Mouse (Mus musculus): ENCODE measurements around the gene Ngb. TPM values are rescaled to one million over a fixed set of nuclear protein-coding genes. Genes with fewer than 3 reads are reported as not detected.
A peak's percentile ranks its signal among the peaks of the same experiment; 100 is the strongest.

The Ngb gene
- total RNA-seq (2021), result 1 to 10 TPM; 9.3 to 10.0 TPM

DNA sequence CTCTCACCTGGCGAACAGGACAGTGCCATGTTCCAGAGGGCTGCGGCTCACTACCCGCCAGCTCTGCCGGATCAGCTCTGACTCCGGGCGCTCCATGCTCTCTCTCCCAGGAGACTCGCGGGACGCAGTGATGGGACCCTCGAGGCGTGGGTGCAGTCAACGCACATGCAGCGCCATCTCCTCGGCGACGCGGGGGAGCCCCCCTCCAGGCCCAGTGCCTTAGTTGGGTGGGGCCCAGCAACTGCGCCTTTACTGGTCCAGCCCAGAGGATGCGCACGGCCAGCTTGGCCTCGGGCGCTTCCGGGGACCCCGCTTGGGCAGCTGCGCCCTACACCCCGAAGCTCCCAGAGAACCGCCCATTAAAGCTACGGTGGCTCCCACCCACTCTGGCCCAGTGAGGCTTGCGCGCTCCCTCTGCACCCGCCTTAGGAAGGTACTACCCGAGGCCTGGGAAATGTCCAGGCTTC, at the start of gene Ngb:
Gene Ngb, minus strand, starts transcription at position 375 of the 467 bp plus-strand sequence.
- intact Hi-C loops (cut with DNase I), result no loop called here
- peak in 1 of 2 experiments; percentile 47 for DNase-seq (ENCODE audit: extremely low spot score in 1 of 2, low spot score in 2 of 2)

DNA sequence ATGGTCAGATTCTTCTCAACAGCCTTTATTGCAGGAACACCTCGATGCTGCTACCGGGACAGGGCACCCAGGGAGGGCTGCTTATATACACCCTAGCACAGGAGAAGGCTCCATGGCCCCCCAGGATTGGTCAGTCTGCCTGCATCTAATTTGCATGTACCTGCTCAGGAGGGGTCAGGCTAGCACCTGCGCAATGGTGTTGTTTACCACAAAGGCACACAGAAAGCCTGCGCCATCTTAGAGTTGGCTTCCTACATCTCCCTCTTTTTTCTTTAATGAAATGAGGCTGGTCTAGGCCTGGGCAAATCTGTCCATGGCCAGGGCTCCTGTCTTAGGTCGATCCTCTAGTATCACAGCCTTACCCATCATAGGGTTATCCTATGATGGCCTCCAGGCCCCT, 47.1 kb upstream of the Ngb start:
- intact Hi-C loops (cut with DNase I), result no loop called here
- no peak for DNase-seq (ENCODE audit: extremely low spot score in 1 of 2, low spot score in 2 of 2)

DNA sequence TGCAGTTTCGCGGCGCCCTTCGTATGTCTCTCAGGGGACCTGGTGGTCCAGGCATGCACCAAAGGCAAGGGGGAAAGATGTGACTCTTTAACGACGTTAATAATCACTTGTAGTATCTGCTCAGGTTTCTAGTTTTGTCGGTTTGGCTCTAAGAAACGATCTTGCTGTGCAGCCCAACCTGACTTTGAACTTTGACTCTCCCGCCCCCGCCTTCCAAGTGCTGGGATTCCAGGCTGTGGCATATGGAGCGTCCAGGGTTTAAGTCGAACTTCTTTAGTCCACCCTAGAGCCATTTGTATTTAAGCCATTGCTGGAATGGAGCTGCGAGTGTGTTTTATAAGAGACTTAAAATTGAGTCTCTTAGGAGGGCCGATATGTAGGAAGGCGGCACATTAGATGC, 45.8 kb upstream of the Ngb start:
- DNase-seq (ENCODE audit: extremely low spot score in 1 of 2, low spot score in 2 of 2), result peak in 1 of 2 experiments; percentile 18
- intact Hi-C loops (cut with DNase I), result no loop called here

DNA sequence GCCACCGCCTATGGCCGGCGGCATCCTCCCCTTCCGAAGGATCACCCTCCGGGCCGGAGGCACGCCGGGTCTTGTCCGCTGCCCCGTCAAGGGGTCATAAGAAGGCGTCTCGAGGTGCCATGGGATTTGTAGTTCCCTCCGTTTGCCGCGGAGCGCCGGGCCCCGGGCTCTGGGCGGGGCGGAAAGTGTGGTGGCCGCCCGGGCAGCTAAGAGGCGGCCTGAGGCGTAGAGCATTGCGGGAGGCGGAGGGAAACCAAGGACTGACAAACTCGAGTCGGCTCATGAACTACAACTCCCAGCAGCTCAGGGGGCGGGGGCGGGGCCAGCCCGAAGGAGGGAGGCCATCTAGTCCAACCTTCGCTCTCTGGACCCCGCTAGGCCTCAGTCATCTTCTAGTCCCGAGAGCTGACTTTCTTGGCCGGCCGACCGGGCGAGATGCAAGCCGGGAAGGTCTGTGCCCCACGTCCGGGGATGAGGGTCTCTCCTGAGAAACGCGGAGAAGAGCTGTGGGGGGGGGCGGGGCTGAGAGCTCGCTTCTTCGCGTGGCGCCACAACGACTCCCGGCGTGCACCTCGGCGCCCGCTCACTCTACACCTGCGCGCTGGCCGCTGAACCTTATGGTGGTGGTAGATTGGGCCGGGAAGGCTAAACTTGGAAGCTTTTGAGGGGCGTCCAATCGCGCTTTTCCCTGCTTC, 45.2 kb upstream of the Ngb start, which contains the start of gene Pomt2:
Gene Pomt2, minus strand, starts transcription at position 574 of the 695 bp plus-strand sequence.
- peak; percentile 91 to 96 for DNase-seq (ENCODE audit: extremely low spot score in 1 of 2, low spot score in 2 of 2)
- intact Hi-C loops (cut with DNase I), result no loop called here

DNA sequence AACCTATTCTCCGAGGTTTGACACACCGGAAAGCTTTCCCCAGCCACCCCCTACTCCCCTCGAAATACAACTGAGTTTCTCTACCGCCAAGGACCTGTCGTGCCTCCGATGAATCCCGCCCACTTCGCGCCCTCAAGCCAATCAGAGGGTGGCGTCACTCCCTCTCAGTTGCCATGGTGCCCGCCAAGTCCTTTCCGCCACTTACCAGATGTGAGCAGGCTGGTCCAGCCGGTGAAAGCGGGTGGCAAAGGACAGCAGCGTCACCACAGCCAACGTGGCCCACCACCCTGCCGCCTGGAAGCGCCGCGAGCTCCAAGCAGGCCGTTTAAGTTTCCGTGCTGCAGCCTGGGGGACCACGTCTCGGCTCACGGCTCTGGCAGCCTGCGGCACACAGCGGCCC, 44.6 kb upstream of the Ngb start, which contains the start of gene Gstz1:
Gene Gstz1, plus strand, starts transcription at position 200 of the 400 bp plus-strand sequence.
- DNase-seq (ENCODE audit: extremely low spot score in 1 of 2, low spot score in 2 of 2), result peak; percentile 88 to 93
- intact Hi-C loops (cut with DNase I), result no loop called here

DNA sequence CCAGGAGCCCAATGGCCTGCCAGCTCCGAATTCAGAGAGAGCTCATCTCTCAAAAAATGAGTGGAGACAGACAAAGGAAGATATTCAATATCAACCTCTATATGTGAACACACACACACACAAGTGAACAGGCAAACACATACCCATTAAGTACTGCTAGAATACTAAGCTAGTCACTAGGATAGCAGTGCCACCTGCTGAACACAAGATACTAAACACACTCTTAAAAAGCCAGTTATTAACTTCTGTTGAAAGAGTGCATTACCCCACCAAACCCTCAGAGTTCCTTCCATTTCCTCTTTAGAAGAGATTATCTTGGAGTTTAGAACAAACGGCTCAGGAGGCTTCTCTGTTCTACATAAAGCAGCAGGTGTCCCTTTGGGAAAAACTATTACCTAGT, 39.8 kb upstream of the Ngb start:
- DNase-seq (ENCODE audit: extremely low spot score in 1 of 2, low spot score in 2 of 2), result no peak
- intact Hi-C loops (cut with DNase I), result no loop called here

DNA sequence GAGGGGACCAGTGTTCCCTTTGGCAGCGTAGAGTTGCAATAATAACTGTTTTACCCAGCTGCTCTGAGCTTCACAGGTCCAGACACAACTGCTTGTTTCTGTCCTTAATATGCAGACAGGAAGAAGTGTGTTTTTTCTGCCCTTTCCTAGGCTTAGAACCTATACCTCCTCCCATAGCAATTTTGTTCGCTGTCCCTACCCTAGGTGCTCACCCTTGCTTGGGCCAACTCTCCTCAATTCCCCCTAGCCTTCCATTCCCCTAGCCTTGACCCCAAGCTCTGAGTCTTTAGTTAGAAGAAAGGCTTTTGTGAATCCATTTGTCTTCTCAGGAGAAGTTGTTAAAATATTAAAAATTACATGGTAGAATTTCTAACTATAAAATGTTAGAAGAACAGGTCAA, 36.4 kb upstream of the Ngb start:
- intact Hi-C loops (cut with DNase I), result no loop called here
- DNase-seq (ENCODE audit: extremely low spot score in 1 of 2, low spot score in 2 of 2), result no peak

DNA sequence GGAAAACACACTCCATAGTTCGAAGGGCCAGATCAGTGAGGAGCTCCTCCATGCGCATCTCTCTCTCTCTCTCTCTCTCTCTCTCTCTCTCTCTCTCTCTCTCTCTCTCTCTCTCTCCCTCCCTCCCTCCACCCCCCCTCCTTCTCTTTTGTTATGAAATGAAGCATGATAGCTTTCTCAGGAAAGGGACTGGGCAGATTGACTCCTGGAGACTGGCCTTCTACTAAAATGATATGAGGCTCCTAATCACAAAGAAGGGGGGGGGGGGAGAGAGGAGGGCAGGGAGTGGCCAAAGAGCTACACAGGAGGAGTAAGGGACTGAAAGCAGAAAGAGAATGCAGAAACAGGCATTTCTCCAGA, 36.0 kb upstream of the Ngb start:
- intact Hi-C loops (cut with DNase I), result no loop called here

DNA sequence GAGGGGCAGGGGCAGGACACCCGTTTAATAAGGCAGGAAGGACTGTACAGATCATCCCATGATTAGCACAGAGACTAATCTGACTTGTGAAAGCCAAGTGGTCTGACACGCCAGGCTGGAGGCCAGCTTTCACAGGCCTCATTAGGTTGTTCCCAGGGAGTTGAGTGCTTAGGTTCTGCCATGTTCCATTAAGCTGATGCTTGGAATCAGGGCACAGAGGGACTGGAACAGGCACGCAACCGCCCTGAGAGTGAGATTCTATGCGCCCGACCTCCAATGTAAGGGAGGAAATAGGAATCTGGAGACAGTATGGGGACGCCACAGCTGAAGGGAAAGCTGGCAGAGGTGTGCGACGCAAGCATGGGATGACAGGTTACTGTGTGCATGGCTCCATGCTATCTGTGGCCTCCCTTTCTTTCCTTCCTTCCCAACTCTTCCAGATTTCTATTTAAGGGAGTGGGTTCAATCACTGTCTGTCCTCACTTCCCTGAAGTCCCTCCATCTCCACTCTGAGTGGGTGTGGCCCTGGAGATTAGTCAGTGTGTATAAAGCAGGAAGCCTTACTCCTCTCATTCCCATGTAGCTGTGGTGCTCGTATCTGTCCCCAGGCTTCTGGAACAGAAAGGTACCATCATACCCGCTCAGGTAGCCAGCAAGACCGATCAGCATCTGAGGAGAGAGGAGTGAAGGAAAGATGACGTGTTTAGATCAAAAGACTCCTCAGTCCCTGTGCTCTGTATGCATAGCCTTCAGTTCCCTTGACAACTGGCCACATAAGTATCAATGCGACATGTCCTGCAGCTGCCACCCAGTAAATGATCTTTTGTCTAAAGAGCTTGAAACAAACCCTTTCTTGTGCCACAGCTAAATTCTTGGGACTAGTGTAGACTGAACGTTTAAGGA, 35.4 kb upstream of the Ngb start:
- intact Hi-C loops (cut with DNase I), result no loop called here

More for the DNA sequence above, 36.0 kb upstream of the Ngb start:
- no peak for DNase-seq (ENCODE audit: extremely low spot score in 1 of 2, low spot score in 2 of 2)

DNA sequence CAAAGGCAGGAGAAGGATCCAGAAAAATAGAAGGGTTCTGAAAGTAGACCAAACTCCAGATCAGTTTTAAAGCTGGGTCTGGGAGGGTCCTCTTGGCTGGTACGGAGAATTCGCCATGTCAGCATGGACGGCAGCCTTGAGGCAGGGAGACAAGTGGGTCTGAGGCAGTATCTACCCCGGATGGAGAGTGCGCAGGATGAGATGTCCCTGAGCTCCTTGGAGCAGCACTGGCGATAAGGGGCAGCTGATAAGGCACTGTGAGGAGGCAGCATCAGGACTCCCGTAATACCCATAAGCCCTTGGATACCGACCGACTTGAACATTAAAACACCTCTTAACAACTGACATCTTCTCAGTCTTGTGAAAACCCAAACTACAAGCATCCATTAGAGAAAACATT, 30.4 kb upstream of the Ngb start:
- no peak for DNase-seq (ENCODE audit: extremely low spot score in 1 of 2, low spot score in 2 of 2)
- intact Hi-C loops (cut with DNase I), result loop anchor here (5.0 kb wide), 1 partner anchor 115 kb away; no protein-coding TSS in a partner anchor

More for the DNA sequence above, 35.4 kb upstream of the Ngb start:
- no peak for DNase-seq (ENCODE audit: extremely low spot score in 1 of 2, low spot score in 2 of 2)

DNA sequence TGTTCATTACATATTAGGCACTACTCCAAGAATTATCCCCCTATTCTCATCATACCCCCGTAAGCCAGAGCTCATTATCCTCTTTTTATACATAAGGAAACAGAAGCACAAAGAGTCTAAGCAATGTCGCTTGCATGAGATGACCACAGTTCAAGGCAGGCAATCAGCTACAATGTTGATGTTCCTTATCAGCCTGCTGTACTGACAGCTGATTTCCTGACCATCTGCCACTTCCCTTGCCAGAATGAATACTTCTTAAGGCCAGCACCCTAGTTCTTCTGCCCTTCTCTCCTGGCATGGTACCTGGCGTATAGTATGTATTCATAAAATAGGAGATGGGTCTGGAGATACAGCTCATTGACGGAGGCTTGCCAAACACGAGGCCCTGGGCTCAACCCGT, 29.9 kb upstream of the Ngb start:
- DNase-seq (ENCODE audit: extremely low spot score in 1 of 2, low spot score in 2 of 2), result no peak
- intact Hi-C loops (cut with DNase I), result loop anchor here (5.0 kb wide), 1 partner anchor 115 kb away; no protein-coding TSS in a partner anchor

DNA sequence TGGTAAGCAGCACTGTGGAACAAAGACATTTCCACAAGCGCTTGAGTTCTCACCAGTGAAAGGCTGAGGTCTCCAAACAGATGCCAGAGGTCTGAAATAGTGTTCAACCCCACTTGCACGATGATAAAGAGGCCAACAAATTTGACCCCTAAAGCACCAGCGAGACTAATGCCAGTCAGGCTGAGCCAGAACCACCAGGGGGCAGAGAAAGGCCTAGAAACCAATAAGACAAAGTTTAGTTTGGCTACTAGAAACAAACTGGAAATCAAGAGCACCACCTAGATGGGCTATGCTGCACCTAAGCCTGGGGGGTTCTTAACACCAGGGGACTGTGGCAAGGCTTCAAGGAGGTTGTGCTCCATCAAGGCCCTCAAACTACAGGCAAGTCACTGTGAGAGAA, 29.3 kb upstream of the Ngb start:
- intact Hi-C loops (cut with DNase I), result loop anchor here (5.0 kb wide), 1 partner anchor 116 kb away; no protein-coding TSS in a partner anchor
- DNase-seq (ENCODE audit: extremely low spot score in 1 of 2, low spot score in 2 of 2), result no peak

DNA sequence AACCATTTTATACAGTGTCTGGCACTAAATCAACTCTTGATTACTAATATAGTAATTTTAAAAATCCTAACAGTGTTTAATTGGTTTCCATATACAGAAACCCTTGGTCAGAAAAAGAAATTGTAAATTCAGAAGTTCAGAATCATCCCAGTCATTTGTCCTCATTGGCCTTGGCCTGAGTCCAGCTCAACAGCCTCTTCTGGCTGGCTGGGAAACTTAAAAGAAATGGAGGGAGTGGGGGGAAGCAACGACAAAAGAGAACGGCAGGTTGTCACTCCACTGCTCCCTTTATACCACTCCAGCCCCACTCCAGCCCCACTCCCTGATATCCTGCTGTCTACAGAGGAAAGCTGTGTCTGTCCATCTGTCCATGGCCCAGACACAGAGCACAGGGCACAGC, 28.8 kb upstream of the Ngb start:
- intact Hi-C loops (cut with DNase I), result loop anchor here (5.0 kb wide), 1 partner anchor 116 kb away; no protein-coding TSS in a partner anchor
- peak in 1 of 2 experiments; percentile 31 for DNase-seq (ENCODE audit: extremely low spot score in 1 of 2, low spot score in 2 of 2)

DNA sequence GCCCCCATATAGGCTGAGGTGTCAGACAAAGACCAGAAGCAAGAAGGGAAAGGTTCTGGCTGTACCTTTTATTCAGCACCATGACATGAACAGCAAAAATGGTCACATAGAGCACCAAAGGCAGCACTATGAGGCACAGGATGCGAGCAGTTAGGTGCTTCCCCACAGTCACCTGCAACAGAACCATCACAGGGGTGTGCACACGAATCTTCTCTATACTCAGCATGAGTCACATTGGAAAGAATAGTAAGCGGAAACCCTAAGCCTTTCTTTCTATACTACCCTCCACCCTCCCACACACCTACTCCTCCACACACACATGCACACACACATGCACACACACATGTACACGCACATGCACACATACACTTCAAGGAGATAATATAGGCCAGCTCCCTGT, 27.9 kb upstream of the Ngb start:
- no peak for DNase-seq (ENCODE audit: extremely low spot score in 1 of 2, low spot score in 2 of 2)
- intact Hi-C loops (cut with DNase I), result loop anchor here (5.0 kb wide), 1 partner anchor 117 kb away; no protein-coding TSS in a partner anchor

DNA sequence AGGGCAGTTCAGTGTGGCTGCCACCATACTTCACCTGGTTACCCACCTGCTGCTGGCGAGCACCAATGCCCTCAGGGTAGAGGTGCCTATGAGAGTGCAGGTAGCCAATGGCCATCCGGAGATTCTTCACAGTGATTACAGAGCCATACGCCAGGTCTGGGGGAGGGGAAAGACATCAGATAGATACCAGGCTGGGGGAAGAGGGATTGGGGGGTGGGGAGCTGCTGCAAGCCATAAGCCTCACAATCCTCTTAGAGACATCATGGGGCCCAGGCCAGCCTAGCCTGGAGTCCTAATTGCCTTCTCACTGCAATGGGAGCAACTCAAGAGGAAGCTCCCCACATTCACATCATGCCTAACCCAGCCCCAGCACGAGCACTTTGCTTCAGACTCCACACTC, 24.9 kb upstream of the Ngb start:
- intact Hi-C loops (cut with DNase I), result no loop called here
- DNase-seq (ENCODE audit: extremely low spot score in 1 of 2, low spot score in 2 of 2), result no peak

DNA sequence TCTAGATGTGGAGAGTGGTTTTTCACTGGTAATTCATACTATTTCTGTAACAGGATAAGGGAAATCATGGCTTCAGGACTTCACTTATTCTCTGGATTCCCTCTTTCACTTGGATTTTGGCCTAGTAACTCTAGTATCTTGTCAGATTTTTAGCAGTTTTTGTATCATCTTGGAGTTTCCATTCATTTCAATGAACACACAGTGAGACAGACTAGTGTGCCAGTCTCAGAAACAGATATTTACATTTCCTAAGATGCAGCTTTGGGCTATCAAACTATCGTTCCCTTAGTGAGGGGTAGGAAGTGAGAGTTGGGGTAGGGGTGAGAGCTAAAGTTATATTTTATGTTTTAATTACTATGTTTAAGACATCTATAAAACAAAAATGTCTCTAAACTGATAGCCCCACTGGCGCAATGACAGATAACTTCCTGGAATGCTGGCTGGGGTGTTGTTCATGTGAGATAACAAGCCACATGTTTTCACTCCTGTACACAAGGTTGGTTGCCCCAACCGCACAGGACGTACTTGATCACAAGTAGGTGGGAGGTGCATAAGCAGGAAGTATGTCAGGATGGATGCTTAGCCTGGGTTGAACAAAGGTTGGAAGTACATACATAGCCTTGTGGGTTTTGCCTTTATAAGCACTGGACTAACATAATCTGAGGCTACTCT, 19.7 kb upstream of the Ngb start:
- DNase-seq (ENCODE audit: extremely low spot score in 1 of 2, low spot score in 2 of 2), result no peak
- intact Hi-C loops (cut with DNase I), result no loop called here

DNA sequence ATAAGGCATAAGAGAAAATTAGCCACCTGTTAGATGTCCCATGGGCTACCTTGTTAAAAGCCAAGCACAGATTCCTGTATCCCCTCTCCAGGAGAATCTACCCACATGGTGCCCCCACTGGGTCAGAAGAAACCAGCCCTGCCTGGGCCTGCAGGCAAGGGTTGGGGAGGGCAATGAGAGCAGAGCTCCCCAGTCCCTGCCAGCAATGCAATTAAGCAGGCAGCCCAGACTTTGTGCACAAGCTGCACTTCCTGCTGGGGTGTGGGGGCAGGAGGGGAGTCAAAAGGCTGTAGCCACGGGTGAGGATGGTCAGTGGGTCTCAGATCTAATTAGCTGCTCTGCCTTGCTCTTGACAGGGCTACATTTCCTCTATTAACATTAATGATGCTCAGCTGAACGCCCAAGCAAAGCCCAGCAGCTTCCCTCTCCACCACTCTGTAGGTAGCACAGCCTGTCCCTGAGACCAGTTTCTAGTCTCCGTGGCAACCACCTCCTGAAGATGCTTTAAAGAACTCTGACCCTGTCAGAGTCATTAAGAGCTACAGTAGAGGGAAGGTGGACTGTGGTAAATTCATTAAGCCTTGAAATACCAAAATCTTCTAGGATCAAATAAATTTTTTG, 5.1 kb upstream of the Ngb start:
- DNase-seq (ENCODE audit: extremely low spot score in 1 of 2, low spot score in 2 of 2), result no peak

DNA sequence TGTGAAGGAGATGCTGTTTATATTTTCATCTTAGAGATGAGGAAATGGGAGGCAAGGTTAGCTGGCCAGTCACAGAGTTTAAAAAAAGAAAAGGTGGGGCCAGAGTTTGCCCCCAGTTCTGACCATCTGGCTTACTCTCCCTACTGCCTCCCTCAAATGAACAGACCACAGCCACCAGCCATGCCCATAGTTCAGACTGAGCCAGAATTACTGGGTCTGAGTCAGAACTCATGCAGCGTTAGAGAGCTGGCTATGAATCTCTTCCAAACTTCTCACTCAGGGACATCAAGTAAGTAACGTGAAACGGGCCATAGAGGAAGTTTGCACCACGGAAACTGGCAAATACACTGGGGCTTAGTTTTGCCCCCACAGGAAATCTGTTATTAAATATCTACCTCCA, 2.5 kb upstream of the Ngb start:
- no peak for DNase-seq (ENCODE audit: extremely low spot score in 1 of 2, low spot score in 2 of 2)
- intact Hi-C loops (cut with DNase I), result no loop called here

More for the DNA sequence above, 5.1 kb upstream of the Ngb start:
- intact Hi-C loops (cut with DNase I), result no loop called here

DNA sequence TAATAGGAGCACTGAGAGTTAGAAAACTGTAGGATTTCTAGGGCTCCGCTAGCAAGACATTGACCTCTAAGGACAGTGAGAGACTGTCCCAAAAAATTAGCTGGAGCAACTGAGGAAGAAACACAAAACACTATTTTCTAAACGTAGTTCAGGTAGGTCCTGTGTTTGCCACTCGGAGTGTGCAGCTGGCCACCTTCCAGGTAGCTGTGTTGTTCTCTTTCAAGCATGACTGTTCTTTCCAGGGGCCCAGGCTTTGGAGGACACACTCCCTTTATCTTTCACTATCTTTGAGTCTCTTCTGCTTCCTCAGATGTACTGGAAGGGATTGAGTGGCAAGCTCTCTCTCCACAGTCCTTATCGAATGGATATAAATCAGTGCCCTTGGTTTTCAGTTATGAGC, 1.1 kb upstream of the Ngb start:
- intact Hi-C loops (cut with DNase I), result no loop called here
- no peak for DNase-seq (ENCODE audit: extremely low spot score in 1 of 2, low spot score in 2 of 2)
